Mouse (Mus musculus): Measurements from ENCODE around the gene Mup6. TPM values are rescaled to one million over a fixed set of nuclear protein-coding genes. Genes with fewer than 3 reads are reported as not detected.
A peak's percentile ranks its signal among the peaks of the same experiment; 100 is the strongest.
"Not testable (repeated sequence)": the region's sequence is repeated elsewhere in the genome, so short reads cannot be mapped to it uniquely, and the experiment has no call there.

Gene Mup6
- not detected in 2 replicates for polyA plus RNA-seq (2012; rRNA removed)

DNA sequence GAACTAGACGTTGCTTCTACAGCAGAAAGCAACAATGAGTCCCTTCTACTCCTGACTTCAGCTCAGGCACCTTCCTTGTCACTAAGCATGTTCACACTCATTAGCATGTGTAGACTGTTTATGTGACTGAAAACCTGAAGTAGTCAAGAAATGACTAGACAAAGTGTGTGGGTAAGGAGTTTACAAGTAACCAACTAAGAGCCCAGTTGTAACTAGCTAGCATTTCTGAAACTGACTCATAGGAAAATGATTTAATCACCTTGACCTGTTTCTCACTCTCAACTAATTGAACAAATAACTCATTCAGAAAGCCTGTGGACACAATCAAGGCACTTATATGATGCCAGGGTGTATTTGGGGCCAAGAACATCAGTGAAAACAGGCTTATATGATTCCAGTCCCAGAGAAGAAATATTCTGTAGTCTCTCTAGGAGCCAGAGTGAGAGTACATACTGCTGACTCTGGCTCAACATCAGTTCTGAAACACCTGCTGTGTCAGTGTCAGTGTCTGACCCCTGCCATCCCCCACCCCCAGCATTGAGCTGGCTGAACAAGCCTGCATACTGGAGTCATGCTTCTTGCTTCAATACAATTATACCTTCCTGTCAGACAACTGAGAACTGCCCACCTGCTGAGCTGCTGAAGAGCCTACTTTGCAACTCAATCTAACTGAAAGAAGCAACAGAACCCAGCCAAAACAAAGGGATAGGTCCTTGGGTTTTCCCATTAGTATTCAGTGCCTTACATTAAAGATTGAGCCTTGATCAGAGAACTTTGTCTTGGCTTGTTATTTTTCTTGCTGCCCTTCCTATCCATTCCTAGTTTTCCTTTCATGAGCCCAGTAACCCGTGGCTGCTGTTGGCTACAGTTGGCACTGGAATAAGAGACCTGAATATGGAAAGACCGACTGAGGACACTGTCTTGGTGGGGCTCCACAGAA lies at the start of gene Mup6:
TSS of gene Mup6 (plus strand) at position 890 of the 940 bp plus-strand sequence.
- no peak for DNase-seq (ENCODE audit: low spot score)

DNA sequence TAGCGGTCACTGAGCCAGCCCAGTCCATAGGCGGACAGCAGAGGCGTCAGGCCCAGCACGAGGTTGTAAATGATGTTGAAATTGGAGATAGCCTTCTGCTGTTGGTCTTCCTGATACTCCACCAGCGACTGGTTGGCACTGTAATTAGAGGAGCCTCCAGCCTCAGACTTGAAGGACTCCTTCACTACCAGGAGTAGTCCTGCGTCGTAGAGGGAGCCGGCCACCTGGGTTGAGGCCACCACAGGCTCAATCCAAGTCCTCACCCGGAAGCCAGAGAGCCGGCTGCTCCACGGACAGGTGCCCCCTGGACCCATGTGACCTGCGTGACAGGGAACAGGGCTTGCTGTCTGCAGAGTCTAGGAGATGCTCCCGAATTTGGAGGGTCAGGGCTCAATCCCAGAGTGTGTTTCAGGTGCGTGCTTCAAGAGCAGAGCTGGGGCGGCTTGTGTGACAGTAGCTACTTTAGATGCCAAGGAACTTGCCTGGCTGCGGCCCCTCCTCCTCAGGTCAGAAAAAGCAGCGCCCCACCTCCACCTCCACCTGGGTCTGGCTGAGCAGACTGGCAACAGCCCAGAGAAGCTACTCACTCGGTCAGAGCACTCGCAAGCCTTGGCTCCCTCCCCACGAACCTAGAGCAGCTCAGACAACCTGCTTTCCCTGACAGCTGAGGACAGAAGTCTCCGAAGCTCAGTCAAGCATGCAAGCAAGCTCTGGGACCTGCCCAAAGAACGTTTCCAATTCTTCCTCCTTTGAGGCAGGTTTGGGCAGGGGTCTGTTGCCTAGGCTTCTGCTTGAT lies 49.3 kb upstream of the Mup6 start, which contains the start of gene Slc46a2:
TSS of gene Slc46a2 (minus strand) at position 449 of the 796 bp plus-strand sequence.
- no peak for DNase-seq (ENCODE audit: low spot score)

- DNase-seq (ENCODE audit: low spot score), result no peak
These were observed 46.1 kb upstream of the Mup6 start for GRCm38 (mm10) chr4:59917966-59918365.

GRCm38 (mm10) chr4:59925082-59925481 lies 39.0 kb upstream of the Mup6 start:
- DNase-seq (ENCODE audit: low spot score), result no peak

DNA sequence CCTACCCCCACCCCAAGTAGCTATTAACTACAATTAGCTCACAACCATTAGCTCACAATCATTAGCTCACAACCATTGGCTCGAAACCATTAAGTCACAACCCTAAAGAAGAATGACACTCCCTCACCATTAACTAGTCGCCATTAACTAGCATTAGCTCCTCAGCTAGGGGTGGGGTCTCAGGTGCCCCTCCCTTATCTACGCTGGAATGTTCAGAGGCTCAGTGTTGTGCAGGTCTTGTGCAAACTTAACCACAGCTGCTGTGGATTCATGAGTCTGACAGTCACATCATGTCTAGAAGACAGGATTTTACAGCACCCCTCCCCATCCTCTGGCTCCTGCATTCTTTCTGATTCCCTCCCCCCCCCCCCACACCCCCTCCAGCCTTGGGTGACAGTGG lies 36.4 kb upstream of the Mup6 start:
- DNase-seq (ENCODE audit: low spot score), result no peak

DNA sequence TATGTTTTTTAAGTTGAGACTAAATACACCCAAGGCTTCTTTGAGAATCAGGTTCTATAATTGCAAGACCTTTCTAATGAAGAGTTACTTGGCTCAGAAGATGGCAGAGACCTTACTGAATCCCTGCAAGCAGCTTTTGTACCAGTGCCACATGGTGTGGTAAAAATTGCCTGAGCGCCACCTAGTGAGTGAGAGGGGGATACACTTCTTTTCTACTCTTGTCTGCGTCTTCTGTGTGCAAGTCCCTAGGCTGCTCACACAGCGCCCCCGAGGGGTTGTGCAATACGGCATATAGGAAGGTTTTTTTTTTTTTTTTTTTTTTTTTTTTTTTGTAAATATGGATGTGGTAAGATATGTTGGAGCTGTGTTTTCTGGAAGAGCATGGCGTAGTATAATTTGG lies 35.7 kb upstream of the Mup6 start:
- peak; percentile 40 for DNase-seq (ENCODE audit: low spot score)

DNA sequence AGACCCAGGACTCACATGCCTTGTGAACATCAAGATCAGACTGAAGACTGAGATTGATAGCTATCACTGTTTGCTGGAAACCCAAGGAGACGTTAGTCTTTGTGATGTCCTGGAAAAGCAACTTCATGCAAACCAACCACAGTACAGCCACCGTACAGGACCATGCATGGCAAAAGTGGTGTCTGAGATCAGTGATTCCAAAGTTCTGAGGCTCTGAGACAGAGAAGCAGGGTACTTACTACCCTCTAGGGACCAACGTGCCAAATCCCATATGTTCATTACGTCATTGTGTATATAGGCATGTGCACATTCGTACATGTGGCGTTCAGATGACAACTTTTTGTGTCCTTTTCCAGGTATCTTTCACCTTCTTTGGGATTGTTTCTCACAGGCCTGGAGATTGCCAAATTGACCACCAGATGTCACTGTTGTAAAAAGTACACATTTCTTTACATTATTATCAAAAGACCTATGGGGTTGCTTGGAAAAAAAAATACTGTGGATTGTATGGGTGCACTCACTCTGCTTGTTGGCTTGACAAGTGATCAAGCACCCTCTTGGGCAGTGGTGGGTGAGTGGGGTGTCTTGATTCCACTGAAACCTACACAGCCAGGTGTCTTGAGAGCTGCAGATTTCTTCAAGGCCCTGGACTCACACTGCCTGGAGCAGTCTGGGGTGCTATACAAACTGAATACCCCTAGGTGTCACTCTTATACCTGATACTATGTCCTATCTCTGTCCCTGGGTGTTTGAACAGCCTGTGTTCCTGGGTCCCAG lies 31.4 kb upstream of the Mup6 start:
- no peak for DNase-seq (ENCODE audit: low spot score)

GRCm38 (mm10) chr4:59937543-59937942 lies 26.6 kb upstream of the Mup6 start:
- no peak for DNase-seq (ENCODE audit: low spot score)

DNA sequence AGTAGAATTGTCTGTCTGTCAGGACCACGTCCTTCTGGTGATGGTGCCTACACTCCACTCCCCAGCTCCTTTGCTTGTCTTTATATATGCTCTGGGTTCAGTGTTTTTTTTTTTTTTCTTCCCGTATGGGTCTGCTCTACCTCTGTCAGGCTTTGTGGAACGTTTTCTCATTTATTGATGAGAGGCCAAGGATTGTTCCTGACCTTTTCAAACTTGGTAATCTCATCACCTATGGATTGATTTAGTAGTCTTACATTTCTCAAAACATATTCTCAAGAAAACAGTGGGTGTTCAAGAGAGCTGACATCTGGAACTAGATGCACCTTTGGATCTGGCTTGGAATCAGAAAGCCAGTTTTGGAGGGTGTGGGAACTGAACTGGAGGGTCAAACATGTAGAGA lies 3.5 kb upstream of the Mup6 start, which contains the start of gene Mup4:
TSS of gene Mup4 (minus strand) at position 101 of the 400 bp plus-strand sequence.
- no peak for DNase-seq (ENCODE audit: low spot score)

- not testable (repeated sequence) for DNase-seq (ENCODE audit: low spot score)
These were observed 33.8 kb downstream of the Mup6 start for GRCm38 (mm10) chr4:59997894-59998293.

- DNase-seq (ENCODE audit: low spot score), result not testable (repeated sequence)
These were observed 56.0 kb downstream of the Mup6 start for GRCm38 (mm10) chr4:60020141-60020540.

GRCm38 (mm10) chr4:60029334-60030111 lies 65.4 kb downstream of the Mup6 start:
- DNase-seq (ENCODE audit: low spot score), result not testable (repeated sequence)

Other genes with a start within 250 kb of the Mup6 start
- 18.3 and 21.9 TPM in 2 replicates for gene Inip, start 162.7 kb upstream of the Mup6 start, polyA plus RNA-seq (2012; rRNA removed)
- 6.7 and 6.8 TPM in 2 replicates for gene Snx30, start 158.5 kb upstream of the Mup6 start, polyA plus RNA-seq (2012; rRNA removed)
- 0.97 and 1.3 TPM in 2 replicates for gene Slc46a2, start 49.2 kb upstream of the Mup6 start, polyA plus RNA-seq (2012; rRNA removed)
- gene Mup4, start 3.6 kb upstream of the Mup6 start, polyA plus RNA-seq (2012; rRNA removed), result not detected in 2 replicates
- not detected in 2 replicates for gene Mup7, start 106.2 kb downstream of the Mup6 start, polyA plus RNA-seq (2012; rRNA removed)
- gene Mup2, start 190.0 kb downstream of the Mup6 start, polyA plus RNA-seq (2012; rRNA removed), result not detected in 2 replicates